ENCODE assay signal across 8 mouse cellular contexts in the genomic region with DNA sequence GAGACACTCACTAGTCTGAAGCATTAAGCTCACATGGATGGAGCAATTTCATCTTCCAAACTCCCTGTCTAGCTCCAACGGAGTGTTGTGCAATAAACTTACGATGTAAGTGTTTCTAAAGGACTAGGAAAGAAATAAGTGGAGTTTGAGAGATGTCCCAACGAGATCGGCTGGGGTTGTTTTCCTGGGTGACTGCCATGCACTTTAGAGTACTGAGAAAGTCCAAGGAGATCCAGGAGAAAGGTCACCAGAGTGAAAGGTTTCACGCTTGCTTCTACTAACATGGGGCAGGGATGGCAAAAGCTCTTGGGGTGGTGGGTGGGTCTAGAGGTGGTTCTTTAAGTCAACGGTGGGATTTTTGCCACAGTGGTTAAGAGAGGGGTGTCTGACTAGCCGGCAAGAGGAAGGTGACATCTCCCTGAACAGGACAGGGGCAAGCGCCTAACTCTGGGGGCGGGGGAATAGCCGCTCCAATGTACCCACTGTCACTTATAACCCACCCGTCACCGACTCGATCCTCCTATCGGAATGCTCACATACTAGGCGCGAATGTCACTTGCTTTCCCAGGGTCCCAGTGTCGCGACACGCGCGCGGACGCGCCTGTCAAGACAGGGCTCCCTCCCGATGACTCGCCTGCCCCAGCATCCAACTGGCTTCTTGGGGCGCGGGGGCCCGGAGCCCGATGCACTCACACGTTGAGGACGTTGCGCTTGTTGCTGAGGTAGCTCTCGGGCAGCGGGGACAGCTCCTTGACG. TPM values are rescaled to one million over a fixed set of nuclear protein-coding genes. Genes with fewer than 3 reads are reported as not detected.
DNase-seq lines count a peak whose midpoint lies in the region; ATAC-seq and TF ChIP-seq lines count a peak whose summit lies in the region.

No protein-coding gene starts in this region.

- 2% methylated on average over 36 of the region's 36 CpGs for WGBS in heart, adult 2 months
- 4% methylated on average over 36 of the region's 36 CpGs for WGBS in heart, embryonic 14.5 days
- 5% methylated on average over 36 of the region's 36 CpGs for WGBS in midbrain, embryonic 13.5 days

- peak overlapping the region; percentile 98 for H3K27ac ChIP-seq in heart, adult 2 months
- H3K27ac ChIP-seq in bone marrow macrophage, adult 2 months (ENCODE audit: insufficient read depth, low read depth, low read length) = no peak overlapping the region
- peak overlapping the region; percentile 50 to 61 for H3K27ac ChIP-seq in heart, embryonic 14.5 days (replicated peaks in 1 of 2; ENCODE audit: control insufficient read depth in 1 of 2, insufficient read depth in 1 of 2, low read depth in 2 of 2, low read length in 2 of 2)
- H3K27ac ChIP-seq in midbrain, embryonic 13.5 days = peak overlapping the region; percentile 82

- peak overlapping the region; percentile 79 for H3K4me3 ChIP-seq in heart, adult 2 months
- H3K4me3 ChIP-seq in bone marrow macrophage, adult 2 months (ENCODE audit: insufficient read depth, low read length) = peak overlapping the region; percentile 89
- H3K4me3 ChIP-seq in heart, embryonic 14.5 days (ENCODE audit: control insufficient read depth in 1 of 2, insufficient read depth in 1 of 2, low read depth in 1 of 2, low read length in 2 of 2) = peak overlapping the region; percentile 73 to 84
- H3K4me3 ChIP-seq in midbrain, embryonic 13.5 days (replicated peaks) = peak overlapping the region; percentile 91

- TF ChIP-seq CTCF in heart, adult 2 months (IDR thresholded peaks at IDR 0.05) = no peak
- TF ChIP-seq CTCF in bone marrow macrophage, adult 2 months (IDR thresholded peaks at IDR 0.05; ENCODE audit: low read depth, low read length) = no peak

- peak; percentile 31 for ATAC-seq in heart, embryonic 14.5 days (ENCODE audit: insufficient number of reproducible peaks, insufficient read depth, low FRiP score, low read depth)
- no peak; the same call in none of the 2 replicates for ATAC-seq in midbrain, embryonic 13.5 days

- intact Hi-C loops in heart, adult 2 months (cut with DNase I) = loop anchor here (2.0 kb wide), 2 partner anchors 19 to 51 kb away; no protein-coding TSS in a partner anchor

- H3K4me2 ChIP-seq in heart, embryonic 14.5 days (ENCODE audit: low read length) = peak overlapping the region; percentile 71
- peak overlapping the region; percentile 91 for H3K4me2 ChIP-seq in midbrain, embryonic 13.5 days (replicated peaks)

- TF ChIP-seq POLR2A in heart, adult 2 months (IDR thresholded peaks at IDR 0.05; ENCODE audit: insufficient read depth, low read depth, low read length) = no peak
- no peak for TF ChIP-seq POLR2A in bone marrow macrophage, adult 2 months (IDR thresholded peaks at IDR 0.05; ENCODE audit: borderline replicate concordance, low read depth, low read length)

- peak in 1 of 2 experiments; percentile 41 for DNase-seq in heart, adult 2 months
- DNase-seq in heart, adult 11 months = no peak
- peak; percentile 58 to 63 for DNase-seq in kidney, postnatal 36 days
- no peak for DNase-seq in right cerebral cortex, adult 2 months (ENCODE audit: low spot score in 2 of 2)
- no peak for DNase-seq in thymus, postnatal 4 days

- no peaks in the 10 kb centered on the region; the same call in 1 of the 2 replicates for H3K4me1 ChIP-seq in heart, adult 2 months (ENCODE audit: control insufficient read depth, insufficient read depth, low read length)
- peaks cover 5% of the 10 kb centered on the region for H3K4me1 ChIP-seq in bone marrow macrophage, adult 2 months (ENCODE audit: control insufficient read depth, insufficient read depth, low read length)
- peaks cover 9 to 10% of the 10 kb centered on the region in 2 experiments for H3K4me1 ChIP-seq in heart, embryonic 14.5 days (ENCODE audit: control insufficient read depth in 2 of 2, insufficient read depth in 2 of 2, low read length in 2 of 2)
- peaks cover 12% of the 10 kb centered on the region for H3K4me1 ChIP-seq in midbrain, embryonic 13.5 days (replicated peaks)

- H3K9me3 ChIP-seq in heart, embryonic 14.5 days (ENCODE audit: control insufficient read depth, low read length) = no peaks in the 10 kb centered on the region
- H3K9me3 ChIP-seq in midbrain, embryonic 13.5 days = no peaks in the 10 kb centered on the region

- H3K36me3 ChIP-seq in heart, adult 2 months (ENCODE audit: control insufficient read depth, insufficient read depth, low read length) = peaks cover 8% of the 10 kb centered on the region
- H3K36me3 ChIP-seq in heart, embryonic 14.5 days (ENCODE audit: control insufficient read depth, insufficient read depth, low read length) = peaks cover 29% of the 10 kb centered on the region
- H3K36me3 ChIP-seq in midbrain, embryonic 13.5 days = peaks cover 26% of the 10 kb centered on the region

- no peaks in the 10 kb centered on the region for H3K27me3 ChIP-seq in heart, adult 2 months (ENCODE audit: control insufficient read depth, insufficient read depth, low read length)
- no peaks in the 10 kb centered on the region for H3K27me3 ChIP-seq in heart, embryonic 14.5 days (ENCODE audit: control insufficient read depth, insufficient read depth, low read length)
- no peaks in the 10 kb centered on the region for H3K27me3 ChIP-seq in midbrain, embryonic 13.5 days

- peak overlapping the region; percentile 91 for H3K9ac ChIP-seq in heart, adult 2 months (ENCODE audit: low read depth, low read length)
- peak overlapping the region; percentile 83 for H3K9ac ChIP-seq in heart, embryonic 14.5 days (ENCODE audit: low read length)
- peak overlapping the region; percentile 88 for H3K9ac ChIP-seq in midbrain, embryonic 13.5 days (replicated peaks)

- H3K79me2 ChIP-seq in heart, adult 2 months (replicated peaks; ENCODE audit: control insufficient read depth, insufficient read depth, low read length) = 0 out of 2 replicates have a peak, but pooled peaks cover 1% of the 10 kb centered on the region

- no peak for TF ChIP-seq EP300 in heart, adult 2 months (IDR thresholded peaks at IDR 0.05; ENCODE audit: insufficient read depth, low read depth, low read length)

RNA-seq across cellular contexts. Expression of a gene that starts 0.5 kb away (rescaled TPM):
- 100 to 1,000 TPM; 196 to 223 TPM for total RNA-seq in heart, adult 2 months (2021)
- polyA plus RNA-seq in heart, adult 2 months (2012; rRNA removed) = 93.8 and 139 TPM in 2 replicates
- 2.0 and 2.6 TPM in 2 replicates for polyA plus RNA-seq in bone marrow macrophage, adult 2 months (2012; ENCODE audit: insufficient read depth, insufficient read length, missing spikeins)
- polyA plus RNA-seq in heart, embryonic 14.5 days (2014; fragmentation: Nextera tagmentation; extraction: Ambion mirVana) = 13.8 and 14.0 TPM in 2 replicates
- 12.1 and 12.7 TPM in 2 replicates for polyA plus RNA-seq in midbrain, embryonic 13.5 days (2015; fragmentation: Nextera tagmentation; extraction: Ambion mirVana)

RNA-seq across cellular contexts. Expression of a gene that starts 20.2 kb away (rescaled TPM):
- total RNA-seq in heart, adult 2 months (2021) = not detected
- polyA plus RNA-seq in heart, adult 2 months (2012; rRNA removed) = not detected in 2 replicates
- not detected in 2 replicates for polyA plus RNA-seq in bone marrow macrophage, adult 2 months (2012; ENCODE audit: insufficient read depth, insufficient read length, missing spikeins)
- polyA plus RNA-seq in heart, embryonic 14.5 days (2014; fragmentation: Nextera tagmentation; extraction: Ambion mirVana) = not detected in 2 replicates
- 0.18 TPM in 1 of 2 replicates, not detected in the other for polyA plus RNA-seq in midbrain, embryonic 13.5 days (2015; fragmentation: Nextera tagmentation; extraction: Ambion mirVana)

RNA-seq across cellular contexts. Expression of a gene that starts 33.6 kb away (rescaled TPM):
- not detected for total RNA-seq in heart, adult 2 months (2021)
- 0.23 and 0.25 TPM in 2 replicates for polyA plus RNA-seq in heart, adult 2 months (2012; rRNA removed)
- polyA plus RNA-seq in bone marrow macrophage, adult 2 months (2012; ENCODE audit: insufficient read depth, insufficient read length, missing spikeins) = 0.63 and 0.89 TPM in 2 replicates
- 0.39 and 0.54 TPM in 2 replicates for polyA plus RNA-seq in heart, embryonic 14.5 days (2014; fragmentation: Nextera tagmentation; extraction: Ambion mirVana)
- polyA plus RNA-seq in midbrain, embryonic 13.5 days (2015; fragmentation: Nextera tagmentation; extraction: Ambion mirVana) = 114 and 121 TPM in 2 replicates

RNA-seq across cellular contexts. Expression of a gene that starts 34.7 kb away (rescaled TPM):
- total RNA-seq in heart, adult 2 months (2021) = not detected
- polyA plus RNA-seq in heart, adult 2 months (2012; rRNA removed) = 0.03 TPM in 1 of 2 replicates, not detected in the other
- not detected in 2 replicates for polyA plus RNA-seq in bone marrow macrophage, adult 2 months (2012; ENCODE audit: insufficient read depth, insufficient read length, missing spikeins)
- polyA plus RNA-seq in heart, embryonic 14.5 days (2014; fragmentation: Nextera tagmentation; extraction: Ambion mirVana) = not detected in 2 replicates
- not detected in 2 replicates for polyA plus RNA-seq in midbrain, embryonic 13.5 days (2015; fragmentation: Nextera tagmentation; extraction: Ambion mirVana)

RNA-seq across cellular contexts. Expression of a gene that starts 47.4 kb away (rescaled TPM):
- 10 to 100 TPM; 19.6 to 21.2 TPM for total RNA-seq in heart, adult 2 months (2021)
- 9.7 and 16.4 TPM in 2 replicates for polyA plus RNA-seq in heart, adult 2 months (2012; rRNA removed)
- polyA plus RNA-seq in bone marrow macrophage, adult 2 months (2012; ENCODE audit: insufficient read depth, insufficient read length, missing spikeins) = 68.5 and 74.8 TPM in 2 replicates
- 52.6 and 56.8 TPM in 2 replicates for polyA plus RNA-seq in heart, embryonic 14.5 days (2014; fragmentation: Nextera tagmentation; extraction: Ambion mirVana)
- polyA plus RNA-seq in midbrain, embryonic 13.5 days (2015; fragmentation: Nextera tagmentation; extraction: Ambion mirVana) = 77.3 and 79.4 TPM in 2 replicates

Comparison
In these comparisons a context has a peak if more than half of its experiments do, and no peak if none do; other contexts are left out.
1. DNase-seq: peak in kidney, postnatal 36 days (2 of 2); none in heart, adult 11 months (single experiment), right cerebral cortex, adult 2 months (0 of 2) and thymus, postnatal 4 days (single experiment).
2. RNA of a gene that starts 33.6 kb away (polyA plus RNA-seq): 114 to 121 TPM in midbrain, embryonic 13.5 days; 0.63 to 0.89 TPM in bone marrow macrophage, adult 2 months, 0.39 to 0.54 TPM in heart, embryonic 14.5 days and 0.23 to 0.25 TPM in heart, adult 2 months; every median in the first group is over 10 times any median in the second.
3. Peak in every context shown above with its lines, with median percentiles within 50 percentile points of each other: H3K4me3 ChIP-seq and H3K9ac ChIP-seq.